Mouse (Mus musculus) T-cell, adult 2 months (primary cell): ENCODE data around the gene Anapc16.
A peak's percentile ranks its signal among the peaks of the same experiment; 100 is the strongest.

Experiments used
- DNase-seq: peaks from one replicate; pipeline ENCODE4 v3.0.0; 2022; ENCODE audit warnings: low spot score

Anapc16 gene

GRCm38 (mm10) chr10:59949255-59949648 is 53.7 kb downstream of the Anapc16 start:
- DNase-seq: no peak

GRCm38 (mm10) chr10:59948363-59949254 is 54.3 kb downstream of the Anapc16 start:
- no peak for DNase-seq

- peak; percentile 34 for DNase-seq
These were observed 55.5 kb downstream of the Anapc16 start for GRCm38 (mm10) chr10:59947296-59948073.

GRCm38 (mm10) chr10:59946362-59946761 is 56.6 kb downstream of the Anapc16 start:
- no peak for DNase-seq

GRCm38 (mm10) chr10:59945416-59945815 is 57.5 kb downstream of the Anapc16 start:
- DNase-seq: no peak

- DNase-seq: no peak
These were observed 59.4 kb downstream of the Anapc16 start for GRCm38 (mm10) chr10:59943421-59943989.

GRCm38 (mm10) chr10:59942847-59943420 is 60.0 kb downstream of the Anapc16 start:
- no peak for DNase-seq

- peak; percentile 34 for DNase-seq
These were observed 60.6 kb downstream of the Anapc16 start for GRCm38 (mm10) chr10:59942281-59942846.

- DNase-seq: no peak
These were observed 63.9 kb downstream of the Anapc16 start for GRCm38 (mm10) chr10:59939081-59939480.

GRCm38 (mm10) chr10:59938662-59939061 is 64.3 kb downstream of the Anapc16 start:
- DNase-seq: no peak
